Mouse (Mus musculus): ENCODE data around the gene Zfp13.

- TF ChIP-seq CTCF (conservative IDR thresholded peaks at IDR 0.05; ENCODE audit: low read length) (no peak), POU5F1 (IDR thresholded peaks at IDR 0.05; ENCODE audit: borderline replicate concordance, low read length) (no peak), NANOG (IDR thresholded peaks at IDR 0.05; ENCODE audit: borderline replicate concordance, low read length) (no peak)
These were observed 35.5 kb downstream of the Zfp13 start, which contains the start of gene Zfp213 for GRCm38 (mm10) chr17:23563595-23564367.
